Mouse (Mus musculus) ovary, postnatal 10 days (tissue): Measurements from ENCODE around the gene Atp5g1.
"Not testable (repeated sequence)": the region's sequence is repeated elsewhere in the genome, so short reads cannot be mapped to it uniquely, and the experiment has no call there.

Experiments
- DNase-seq: peaks from one replicate; pipeline ENCODE4 v3.0.0; 2022; ENCODE audit warnings: low spot score

Atp5g1 gene

GRCm38 (mm10) chr11:96075509-96076220 is at the start of gene Atp5g1:
Atp5g1 (minus strand) TSS chr11:96075670.
- peak; percentile 92 for DNase-seq

- DNase-seq: no peak
These were observed 48.8 kb upstream of the Atp5g1 start for GRCm38 (mm10) chr11:96124052-96124914.

DNA sequence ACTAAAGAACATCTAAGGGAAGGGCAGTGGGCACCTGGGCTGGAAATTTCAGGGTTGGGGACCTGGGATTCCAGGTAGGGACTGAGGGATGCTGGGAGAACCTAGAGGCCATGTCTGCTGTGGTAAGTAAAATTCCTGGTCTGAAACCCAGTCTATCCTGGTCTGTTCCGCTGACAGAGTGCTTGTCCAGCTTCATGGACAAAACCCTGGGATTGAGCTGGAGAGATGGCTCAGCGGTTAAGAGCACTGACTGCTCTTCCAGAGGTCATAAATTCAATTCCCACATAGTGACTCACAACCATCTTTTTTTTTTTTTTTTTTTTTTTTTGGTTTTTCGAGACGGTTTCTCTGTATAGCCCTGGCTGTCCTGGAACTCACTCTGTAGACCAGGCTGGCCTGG is 47.3 kb upstream of the Atp5g1 start:
- not testable (repeated sequence) for DNase-seq

- DNase-seq: no peak
These were observed 43.9 kb upstream of the Atp5g1 start for GRCm38 (mm10) chr11:96119401-96119800.

GRCm38 (mm10) chr11:96116925-96117324 is 41.5 kb upstream of the Atp5g1 start:
- not testable (repeated sequence) for DNase-seq

GRCm38 (mm10) chr11:96116116-96116515 is 40.6 kb upstream of the Atp5g1 start:
- DNase-seq: no peak

GRCm38 (mm10) chr11:96115416-96115815 is 39.9 kb upstream of the Atp5g1 start:
- no peak for DNase-seq

DNA sequence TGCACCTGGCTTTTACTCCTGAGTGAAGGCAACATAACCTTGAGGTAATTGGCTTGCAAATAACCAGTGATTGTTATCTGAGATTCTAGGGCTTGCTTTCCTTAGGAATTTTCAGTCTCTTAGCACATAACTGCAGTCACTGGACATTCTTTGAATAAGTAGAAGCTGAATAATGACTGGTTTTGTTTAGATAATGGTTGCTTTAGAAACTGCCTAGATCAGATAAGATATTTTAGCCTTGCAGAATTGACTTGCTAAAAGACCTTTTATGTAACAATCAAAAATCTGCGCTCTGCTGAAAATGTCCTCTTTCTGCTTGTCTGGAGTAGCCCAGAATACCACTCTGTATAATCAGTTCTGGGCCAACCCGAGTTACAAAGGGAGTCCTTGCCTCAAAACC is 38.6 kb upstream of the Atp5g1 start:
- no peak for DNase-seq

GRCm38 (mm10) chr11:96111751-96112150 is 36.3 kb upstream of the Atp5g1 start, which contains the start of gene Calcoco2:
Calcoco2 (minus strand) TSS chr11:96111964.
- no peak for DNase-seq

DNA sequence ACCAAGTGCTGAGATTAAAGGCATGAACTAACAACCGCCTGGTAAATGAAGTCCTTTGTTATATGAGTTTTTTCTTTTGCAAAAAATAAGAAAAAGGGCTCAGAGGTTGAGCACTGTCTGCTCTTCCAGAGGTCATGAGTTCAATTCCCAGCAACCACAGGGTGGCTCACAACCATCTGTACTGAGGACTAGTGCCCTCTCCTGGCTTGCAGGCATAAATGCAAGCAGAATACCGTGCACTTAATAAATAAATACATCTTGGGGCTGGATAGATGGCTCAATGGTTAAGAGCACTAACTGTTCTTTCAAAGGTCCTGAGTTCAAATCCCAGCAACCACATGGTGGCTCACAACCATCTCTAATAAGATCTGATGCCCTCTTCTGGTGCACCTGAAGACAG is 35.5 kb upstream of the Atp5g1 start:
- not testable (repeated sequence) for DNase-seq

DNA sequence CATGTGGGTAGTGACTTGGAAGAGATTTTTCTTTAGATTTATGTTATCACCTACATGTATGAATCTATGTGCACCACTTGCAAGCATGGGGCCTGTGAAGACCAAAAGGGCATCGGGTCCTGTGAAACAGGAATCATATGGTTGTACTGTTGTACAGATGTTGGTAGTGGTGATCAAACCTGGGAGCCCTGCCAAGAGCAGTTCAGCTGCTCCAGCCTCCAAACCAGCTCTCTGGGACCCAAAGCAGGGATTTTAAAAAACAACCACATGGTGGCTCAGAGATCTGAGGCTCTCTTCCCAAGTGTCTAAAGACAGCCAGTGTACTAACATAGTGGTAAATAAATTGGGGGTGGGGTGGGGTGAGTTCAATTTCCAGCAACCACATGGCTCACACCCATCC is 32.9 kb upstream of the Atp5g1 start:
- no peak for DNase-seq

DNA sequence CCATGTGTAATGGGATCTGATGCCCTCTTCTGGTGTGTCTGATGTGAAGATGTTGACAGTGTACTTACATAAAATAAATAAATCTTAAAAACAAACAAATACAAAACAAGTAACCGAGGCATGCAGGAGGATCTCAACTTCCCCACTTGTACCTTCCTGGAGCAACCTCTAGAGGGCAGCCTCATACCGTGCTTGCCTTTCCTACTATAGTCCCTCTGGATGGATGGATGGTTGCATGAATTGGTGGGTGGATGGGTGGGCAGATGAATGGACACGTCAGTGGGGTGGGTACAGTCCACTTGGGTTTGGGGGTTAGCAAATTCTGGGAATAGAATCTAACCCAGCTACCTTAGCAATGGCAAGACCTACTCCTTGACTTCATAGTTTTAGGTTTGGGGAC is 17.9 kb upstream of the Atp5g1 start:
- DNase-seq: peak; percentile 10

- no peak for DNase-seq
These were observed 17.3 kb upstream of the Atp5g1 start for GRCm38 (mm10) chr11:96092674-96093291.

GRCm38 (mm10) chr11:96091073-96091472 is 15.6 kb upstream of the Atp5g1 start:
- no peak for DNase-seq

GRCm38 (mm10) chr11:96087981-96088380 is 12.5 kb upstream of the Atp5g1 start:
- DNase-seq: no peak

- no peak for DNase-seq
These were observed 7.2 kb upstream of the Atp5g1 start for GRCm38 (mm10) chr11:96082682-96083081.

DNA sequence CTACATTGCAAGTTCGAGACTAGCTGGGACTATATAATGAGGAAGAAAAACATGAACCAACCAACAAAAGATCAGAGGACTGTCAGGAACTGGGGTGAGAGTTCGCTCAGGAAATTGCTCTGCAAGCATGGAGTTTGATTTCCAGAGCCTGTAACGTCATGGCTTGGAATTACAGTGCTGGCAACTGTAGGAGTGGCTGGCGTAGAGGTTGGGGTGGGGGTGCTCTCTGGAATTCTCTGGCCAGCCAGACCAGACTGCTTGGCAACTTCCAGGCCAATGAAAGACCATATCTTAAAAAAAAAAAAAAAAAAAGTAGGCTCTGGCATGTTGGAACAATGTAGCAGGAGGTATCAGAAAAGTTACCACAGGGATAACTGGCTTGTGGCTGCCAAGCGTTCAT is 5.3 kb upstream of the Atp5g1 start:
- DNase-seq: no peak

DNA sequence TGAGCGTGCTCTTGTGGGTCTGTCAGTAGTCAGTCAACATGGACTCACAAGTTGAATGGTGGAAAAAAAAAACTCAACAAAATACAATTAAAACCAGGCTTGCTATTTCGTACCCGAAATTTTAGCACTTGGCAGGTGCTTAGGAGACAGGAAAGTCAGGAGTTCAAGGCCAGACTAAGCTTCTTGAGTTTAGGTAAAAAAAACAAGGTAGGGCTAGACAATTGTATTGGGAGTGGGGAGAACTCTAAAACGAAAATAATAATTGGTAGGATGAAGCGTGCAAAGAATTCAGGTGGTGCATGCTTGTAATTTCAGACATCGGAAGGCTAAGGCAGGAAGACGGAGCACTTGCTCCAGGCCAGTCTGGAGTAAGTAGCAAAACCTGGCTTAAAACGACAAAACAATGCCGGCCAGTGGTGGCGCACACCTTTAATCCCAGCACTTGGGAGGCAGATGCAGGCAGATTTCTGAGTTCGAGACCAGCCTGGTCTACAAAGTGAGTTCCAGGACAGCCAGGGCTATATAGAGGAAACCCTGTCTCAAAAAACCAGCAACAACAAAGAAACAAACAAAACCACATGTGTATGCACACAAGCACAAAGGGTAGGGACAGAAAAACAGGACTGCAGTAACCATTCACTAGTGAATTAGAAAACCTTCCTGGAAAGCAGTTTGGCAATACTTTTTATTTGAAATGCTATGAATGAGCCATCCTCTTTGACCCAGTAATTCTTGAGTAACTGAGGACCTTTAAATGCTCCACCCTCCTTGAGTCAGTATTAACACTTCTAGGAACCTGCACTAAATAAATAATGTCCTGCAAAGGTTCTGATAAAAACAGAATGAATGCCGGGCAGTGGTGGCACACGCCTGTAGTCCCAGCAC is 993 bp upstream of the Atp5g1 start:
- no peak for DNase-seq

- no peak for DNase-seq
These were observed 327 bp downstream of the Atp5g1 start for GRCm38 (mm10) chr11:96075177-96075508.

DNA sequence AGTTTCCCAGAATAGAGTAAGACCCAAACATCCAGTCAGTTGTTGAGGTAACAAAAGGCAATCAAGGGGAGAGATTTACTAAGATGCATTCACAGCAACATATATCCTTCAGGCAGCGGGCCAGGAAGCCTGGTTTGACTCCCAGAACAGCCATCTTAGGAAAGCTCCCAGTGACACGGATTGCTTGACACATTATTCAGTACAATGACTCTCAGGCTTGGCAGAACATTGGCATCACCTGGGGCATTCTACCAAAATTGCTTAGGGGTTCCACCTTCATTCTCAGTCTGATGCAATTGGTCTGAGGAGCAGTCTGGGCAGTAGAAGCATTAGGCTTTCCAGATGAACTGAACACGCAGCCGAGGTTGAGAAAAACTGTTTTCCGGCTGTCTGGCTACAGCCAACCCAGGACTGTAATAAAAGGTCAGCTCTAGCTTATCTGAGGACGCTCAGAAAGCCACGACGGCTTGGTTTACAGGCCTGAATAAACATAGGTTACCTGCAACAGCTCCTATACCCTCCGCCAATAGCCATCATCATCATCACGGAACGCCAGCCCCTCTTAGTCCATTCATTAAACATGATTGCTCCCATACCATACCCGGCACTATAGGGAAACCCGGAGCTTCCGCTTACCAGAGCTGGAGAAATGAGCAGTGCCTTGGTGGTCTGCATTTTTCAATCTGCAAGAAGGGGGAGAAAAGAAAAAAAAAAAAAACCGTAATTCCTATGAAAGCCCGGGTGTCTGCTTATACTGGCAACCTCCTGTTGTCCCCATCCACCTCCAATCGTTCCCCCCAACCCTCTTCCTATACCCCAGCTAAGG is 906 bp downstream of the Atp5g1 start:
- DNase-seq: no peak
